Mouse (Mus musculus): ENCODE data around the gene Ptpn13.

GRCm38 (mm10) chr5:103382951-103383350, 42.0 kb upstream of the Ptpn13 start:
- TF ChIP-seq POLR2A (IDR thresholded peaks at IDR 0.05; ENCODE audit: control insufficient read depth, low read depth, low read length) (no peak), CTCF (IDR thresholded peaks at IDR 0.05; ENCODE audit: control insufficient read depth, insufficient read depth, insufficient replicate concordance, low read depth, low read length) (no peak)
